Mouse (Mus musculus) ovary, adult 18-20 months (tissue): ENCODE measurements at regions not wholly inside any gene's neighbourhood (a gene's known extent, or its start where the extent isn't known, plus 50 kb on each side); places are given as distances from the start of the nearest gene placed in this dataset.

ENCODE experiments used
- DNase-seq: peaks from one replicate; pipeline ENCODE4 v3.0.0; 2022; ENCODE audit warnings: low spot score, mixed read lengths

DNA sequence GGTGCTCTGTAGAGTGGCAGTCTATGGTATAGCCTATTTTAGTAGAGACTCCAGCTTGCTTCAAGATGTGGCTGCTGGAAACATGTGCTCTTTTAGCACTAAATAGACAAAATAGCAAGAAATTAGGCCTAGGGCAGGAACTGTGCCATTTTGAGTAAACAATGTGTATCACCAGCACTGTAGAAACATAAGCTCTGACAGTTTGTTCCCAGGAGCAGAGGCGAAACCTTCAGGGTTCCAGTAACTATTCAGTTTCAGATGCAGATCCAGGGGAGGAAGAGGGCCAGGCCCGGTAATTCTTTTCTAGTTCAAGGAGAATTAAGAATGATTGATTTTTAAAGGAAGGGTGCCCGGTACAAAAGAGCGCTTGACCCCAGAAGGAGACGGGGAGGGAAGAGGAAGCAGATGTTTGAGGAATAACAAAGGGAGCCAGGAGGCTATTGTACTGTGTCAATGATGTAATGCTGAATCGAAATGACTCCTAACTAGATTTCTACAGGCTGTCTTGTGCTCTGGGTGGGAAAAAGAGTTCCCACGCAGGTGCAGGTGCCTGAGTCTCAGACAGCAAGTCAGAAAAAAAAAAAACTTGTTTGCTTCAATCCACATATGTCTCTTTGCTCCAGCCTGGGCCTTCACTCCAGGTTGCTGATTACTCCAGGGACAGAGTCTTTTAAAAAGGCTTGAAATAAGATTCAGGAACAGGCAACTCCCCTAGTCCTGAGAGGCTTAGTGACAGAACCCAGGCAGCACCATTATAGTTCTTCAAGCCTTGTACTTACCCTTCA is 57.4 kb upstream of the Tex13c2 start:
- DNase-seq: no peak
